Mouse (Mus musculus): Measurements from ENCODE around the gene Ptprj. TPM values are rescaled to one million over a fixed set of nuclear protein-coding genes. Genes with fewer than 3 reads are reported as not detected.

The Ptprj gene
- polyA plus RNA-seq, 1 experiment from 2014 or later = 3.5 TPM

- H3K4me2 ChIP-seq (ENCODE audit: low read depth, low read length) = no peak overlapping the region
- H3K4me3 ChIP-seq (ENCODE audit: low read length) = no peak overlapping the region
- ATAC-seq = peak; percentile 91
- peaks cover 25% of the 10 kb centered on the region for H3K4me1 ChIP-seq (ENCODE audit: control insufficient read depth, insufficient read depth, low read length)
- H3K36me3 ChIP-seq (ENCODE audit: control insufficient read depth, insufficient read depth, low read length) = no peaks in the 10 kb centered on the region
- WGBS = 73% methylated on average over 7 of the region's 7 CpGs
- H3K9ac ChIP-seq (ENCODE audit: low read depth, low read length) = no peak overlapping the region
- no peaks in the 10 kb centered on the region for H3K27me3 ChIP-seq (replicated peaks; ENCODE audit: control insufficient read depth, insufficient read depth, low read length)
- peak overlapping the region; percentile 64 for H3K27ac ChIP-seq (ENCODE audit: low read length)
- no peaks in the 10 kb centered on the region for H3K9me3 ChIP-seq (ENCODE audit: control insufficient read depth, low read length)
These were observed 15.1 kb downstream of the Ptprj start for GRCm38 (mm10) chr2:90565192-90565929.

- Histone ChIP-seq H3K4me3 (ENCODE audit: low read length) (no peak overlapping the region), H3K4me2 (ENCODE audit: low read depth, low read length) (no peak overlapping the region), H3K9ac (ENCODE audit: low read depth, low read length) (no peak overlapping the region), H3K27ac (ENCODE audit: low read length) (peak overlapping the region; percentile 64; the same call in 1 of the 2 replicates), H3K4me1 (ENCODE audit: control insufficient read depth, insufficient read depth, low read length) (peaks cover 28% of the 10 kb centered on the region), H3K36me3 (ENCODE audit: control insufficient read depth, insufficient read depth, low read length) (no peaks in the 10 kb centered on the region), H3K27me3 (replicated peaks; ENCODE audit: control insufficient read depth, insufficient read depth, low read length) (no peaks in the 10 kb centered on the region), H3K9me3 (ENCODE audit: control insufficient read depth, low read length) (no peaks in the 10 kb centered on the region)
- ATAC-seq = no peak
- 80% methylated on average over 8 of the region's 8 CpGs for WGBS
These were observed 15.9 kb downstream of the Ptprj start for GRCm38 (mm10) chr2:90564552-90564951.

GRCm38 (mm10) chr2:90563171-90563570, 17.3 kb downstream of the Ptprj start:
- H3K36me3 ChIP-seq (ENCODE audit: control insufficient read depth, insufficient read depth, low read length) = no peaks in the 10 kb centered on the region
- H3K27ac ChIP-seq (ENCODE audit: low read length) = no peak overlapping the region
- no peak for ATAC-seq
- H3K27me3 ChIP-seq (replicated peaks; ENCODE audit: control insufficient read depth, insufficient read depth, low read length) = no peaks in the 10 kb centered on the region
- 66% methylated on average over 4 of the region's 4 CpGs for WGBS
- H3K9me3 ChIP-seq (ENCODE audit: control insufficient read depth, low read length) = no peaks in the 10 kb centered on the region
- H3K9ac ChIP-seq (ENCODE audit: low read depth, low read length) = no peak overlapping the region
- no peak overlapping the region for H3K4me2 ChIP-seq (ENCODE audit: low read depth, low read length)
- no peak overlapping the region for H3K4me3 ChIP-seq (ENCODE audit: low read length)
- H3K4me1 ChIP-seq (ENCODE audit: control insufficient read depth, insufficient read depth, low read length) = peaks cover 28% of the 10 kb centered on the region

- no peak for ATAC-seq
- WGBS = 65% methylated on average over 8 of the region's 8 CpGs
- no peak overlapping the region for H3K4me3 ChIP-seq (ENCODE audit: low read length)
- H3K9me3 ChIP-seq (ENCODE audit: control insufficient read depth, low read length) = no peaks in the 10 kb centered on the region
- H3K27me3 ChIP-seq (replicated peaks; ENCODE audit: control insufficient read depth, insufficient read depth, low read length) = no peaks in the 10 kb centered on the region
- peaks cover 28% of the 10 kb centered on the region for H3K4me1 ChIP-seq (ENCODE audit: control insufficient read depth, insufficient read depth, low read length)
- H3K36me3 ChIP-seq (ENCODE audit: control insufficient read depth, insufficient read depth, low read length) = no peaks in the 10 kb centered on the region
- no peak overlapping the region for H3K27ac ChIP-seq (ENCODE audit: low read length)
- no peak overlapping the region for H3K9ac ChIP-seq (ENCODE audit: low read depth, low read length)
- H3K4me2 ChIP-seq (ENCODE audit: low read depth, low read length) = no peak overlapping the region
These were observed 18.2 kb downstream of the Ptprj start for GRCm38 (mm10) chr2:90562126-90562670.

- Histone ChIP-seq H3K9me3 (ENCODE audit: control insufficient read depth, low read length) (no peaks in the 10 kb centered on the region), H3K36me3 (ENCODE audit: control insufficient read depth, insufficient read depth, low read length) (no peaks in the 10 kb centered on the region), H3K27ac (ENCODE audit: low read length) (no peak overlapping the region), H3K4me3 (ENCODE audit: low read length) (no peak overlapping the region), H3K4me1 (ENCODE audit: control insufficient read depth, insufficient read depth, low read length) (peaks cover 28% of the 10 kb centered on the region), H3K4me2 (ENCODE audit: low read depth, low read length) (no peak overlapping the region), H3K9ac (ENCODE audit: low read depth, low read length) (no peak overlapping the region), H3K27me3 (replicated peaks; ENCODE audit: control insufficient read depth, insufficient read depth, low read length) (no peaks in the 10 kb centered on the region)
- peak; percentile 69 for ATAC-seq
- 54% methylated on average over 6 of the region's 6 CpGs for WGBS
These were observed 20.1 kb downstream of the Ptprj start for GRCm38 (mm10) chr2:90560197-90560843.

- peaks cover 26% of the 10 kb centered on the region for H3K4me1 ChIP-seq (ENCODE audit: control insufficient read depth, insufficient read depth, low read length)
These were observed 20.7 kb downstream of the Ptprj start for GRCm38 (mm10) chr2:90559688-90560196.

GRCm38 (mm10) chr2:90559015-90559687, 21.3 kb downstream of the Ptprj start:
- no peak overlapping the region for H3K4me2 ChIP-seq (ENCODE audit: low read depth, low read length)
- H3K9me3 ChIP-seq (ENCODE audit: control insufficient read depth, low read length) = no peaks in the 10 kb centered on the region
- no peaks in the 10 kb centered on the region for H3K36me3 ChIP-seq (ENCODE audit: control insufficient read depth, insufficient read depth, low read length)
- no peak overlapping the region for H3K9ac ChIP-seq (ENCODE audit: low read depth, low read length)
- H3K27me3 ChIP-seq (replicated peaks; ENCODE audit: control insufficient read depth, insufficient read depth, low read length) = no peaks in the 10 kb centered on the region
- no peak overlapping the region for H3K4me3 ChIP-seq (ENCODE audit: low read length)
- H3K4me1 ChIP-seq (ENCODE audit: control insufficient read depth, insufficient read depth, low read length) = peaks cover 22% of the 10 kb centered on the region
- no peak for ATAC-seq
- 77% methylated on average over 2 of the region's 2 CpGs for whole genome bisulfite sequencing
- no peak overlapping the region for H3K27ac ChIP-seq (ENCODE audit: low read length)

More at GRCm38 (mm10) chr2:90559688-90560196, 20.7 kb downstream of the Ptprj start:
- H3K9me3 ChIP-seq (ENCODE audit: control insufficient read depth, low read length) = no peaks in the 10 kb centered on the region
- H3K4me3 ChIP-seq (ENCODE audit: low read length) = no peak overlapping the region
- no peak overlapping the region for H3K27ac ChIP-seq (ENCODE audit: low read length)
- no peak overlapping the region for H3K9ac ChIP-seq (ENCODE audit: low read depth, low read length)
- no peaks in the 10 kb centered on the region for H3K36me3 ChIP-seq (ENCODE audit: control insufficient read depth, insufficient read depth, low read length)
- WGBS = 84% methylated on average over 12 of the region's 12 CpGs
- H3K4me2 ChIP-seq (ENCODE audit: low read depth, low read length) = no peak overlapping the region
- no peaks in the 10 kb centered on the region for H3K27me3 ChIP-seq (replicated peaks; ENCODE audit: control insufficient read depth, insufficient read depth, low read length)
- no peak for ATAC-seq

GRCm38 (mm10) chr2:90558361-90558760, 22.1 kb downstream of the Ptprj start:
- Histone ChIP-seq H3K4me2 (ENCODE audit: low read depth, low read length) (no peak overlapping the region), H3K9ac (ENCODE audit: low read depth, low read length) (no peak overlapping the region), H3K9me3 (ENCODE audit: control insufficient read depth, low read length) (no peaks in the 10 kb centered on the region), H3K4me3 (ENCODE audit: low read length) (no peak overlapping the region), H3K4me1 (ENCODE audit: control insufficient read depth, insufficient read depth, low read length) (peaks cover 22% of the 10 kb centered on the region), H3K36me3 (ENCODE audit: control insufficient read depth, insufficient read depth, low read length) (no peaks in the 10 kb centered on the region), H3K27ac (ENCODE audit: low read length) (no peak overlapping the region), H3K27me3 (replicated peaks; ENCODE audit: control insufficient read depth, insufficient read depth, low read length) (no peaks in the 10 kb centered on the region)
- WGBS = 87% methylated on average over 11 of the region's 11 CpGs
- no peak for ATAC-seq

GRCm38 (mm10) chr2:90557913-90558312, 22.5 kb downstream of the Ptprj start:
- H3K27ac ChIP-seq (ENCODE audit: low read length) = no peak overlapping the region
- H3K9ac ChIP-seq (ENCODE audit: low read depth, low read length) = no peak overlapping the region
- WGBS = 79% methylated on average over 3 of the region's 3 CpGs

More at GRCm38 (mm10) chr2:90557913-90558312, 22.5 kb downstream of the Ptprj start:
- no peaks in the 10 kb centered on the region for H3K27me3 ChIP-seq (replicated peaks; ENCODE audit: control insufficient read depth, insufficient read depth, low read length)
- H3K4me3 ChIP-seq (ENCODE audit: low read length) = no peak overlapping the region
- H3K4me1 ChIP-seq (ENCODE audit: control insufficient read depth, insufficient read depth, low read length) = peaks cover 20% of the 10 kb centered on the region
- no peak for ATAC-seq
- H3K4me2 ChIP-seq (ENCODE audit: low read depth, low read length) = no peak overlapping the region
- H3K36me3 ChIP-seq (ENCODE audit: control insufficient read depth, insufficient read depth, low read length) = no peaks in the 10 kb centered on the region
- no peaks in the 10 kb centered on the region for H3K9me3 ChIP-seq (ENCODE audit: control insufficient read depth, low read length)

Data from intestine, embryonic 16.5 days (tissue).